Mouse (Mus musculus) liver, postnatal 0 days (tissue): ENCODE data around the gene Draxin.

ENCODE experiments used
- CTCF ChIP-seq: sonication (generic); IDR thresholded peaks from 2 replicates; pipeline ENCODE4 v1.5.1; 2016; ENCODE audit warnings: antibody characterized with exemption, low read depth
- EP300 ChIP-seq: IDR thresholded peaks from 2 replicates; pipeline ENCODE4 v1.6.1; 2016; ENCODE audit warnings: antibody characterized with exemption, low read depth, mild to moderate bottlenecking

DNA sequence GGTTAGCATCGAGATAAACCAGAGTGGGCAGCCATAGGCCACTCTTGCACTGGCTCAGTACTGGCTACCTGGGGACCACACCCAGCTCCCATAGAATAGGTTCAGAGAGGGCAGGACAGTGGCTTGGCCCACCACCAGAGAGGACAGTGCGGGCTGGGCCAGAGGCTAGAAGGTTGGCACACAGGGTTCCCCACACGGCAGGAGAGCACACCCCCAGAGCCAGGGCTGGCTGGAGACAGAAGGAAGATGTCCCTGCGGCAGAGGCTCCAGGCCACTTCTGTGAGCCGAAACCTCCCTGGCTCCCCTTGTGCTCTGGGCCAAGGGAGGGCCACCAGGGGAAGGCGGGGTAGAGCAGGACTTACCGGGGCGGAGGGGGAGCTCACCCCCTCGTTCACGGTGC, 49.3 kb downstream of the Draxin start:
- no peak for TF ChIP-seq CTCF
- no peak for TF ChIP-seq EP300
